Mouse (Mus musculus): ENCODE measurements around the gene Alk.
A peak's percentile ranks its signal among the peaks of the same experiment; 100 is the strongest.

Gene Alk

GRCm38 (mm10) chr17:72265171-72266022, 339.0 kb downstream of the Alk start:
- no peak for DNase-seq (ENCODE audit: low spot score in 2 of 2)

- no peak for DNase-seq (ENCODE audit: low spot score in 2 of 2)
Measured at GRCm38 (mm10) chr17:72253411-72253810, 351.0 kb downstream of the Alk start.

- DNase-seq (ENCODE audit: low spot score in 2 of 2), result no peak
Measured at GRCm38 (mm10) chr17:72251554-72251953, 352.9 kb downstream of the Alk start.

- no peak for DNase-seq (ENCODE audit: low spot score in 2 of 2)
Measured at GRCm38 (mm10) chr17:72250482-72251405, 353.7 kb downstream of the Alk start.

- peak; percentile 6 to 35 for DNase-seq (ENCODE audit: low spot score in 2 of 2)
Measured at GRCm38 (mm10) chr17:72242036-72242435, 362.4 kb downstream of the Alk start.

- DNase-seq (ENCODE audit: low spot score in 2 of 2), result no peak
Measured at GRCm38 (mm10) chr17:72237315-72237714, 367.1 kb downstream of the Alk start.

GRCm38 (mm10) chr17:72230891-72231290, 373.5 kb downstream of the Alk start:
- no peak for DNase-seq (ENCODE audit: low spot score in 2 of 2)

GRCm38 (mm10) chr17:72218816-72219215, 385.6 kb downstream of the Alk start:
- no peak for DNase-seq (ENCODE audit: low spot score in 2 of 2)

GRCm38 (mm10) chr17:72197576-72197975, 406.9 kb downstream of the Alk start:
- DNase-seq (ENCODE audit: low spot score in 2 of 2), result no peak

- no peak for DNase-seq (ENCODE audit: low spot score in 2 of 2)
Measured at GRCm38 (mm10) chr17:72194976-72195650, 409.3 kb downstream of the Alk start.

GRCm38 (mm10) chr17:72190536-72190935, 413.9 kb downstream of the Alk start:
- no peak for DNase-seq (ENCODE audit: low spot score in 2 of 2)

- DNase-seq (ENCODE audit: low spot score in 2 of 2), result no peak
Measured at GRCm38 (mm10) chr17:72187026-72187425, 417.4 kb downstream of the Alk start.

- DNase-seq (ENCODE audit: low spot score in 2 of 2), result no peak
Measured at GRCm38 (mm10) chr17:72182414-72182813, 422.0 kb downstream of the Alk start.

GRCm38 (mm10) chr17:72180200-72180599, 424.2 kb downstream of the Alk start:
- no peak for DNase-seq (ENCODE audit: low spot score in 2 of 2)

- DNase-seq (ENCODE audit: low spot score in 2 of 2), result no peak
Measured at GRCm38 (mm10) chr17:72179722-72180140, 424.7 kb downstream of the Alk start.

GRCm38 (mm10) chr17:72173778-72174177, 430.6 kb downstream of the Alk start:
- DNase-seq (ENCODE audit: low spot score in 2 of 2), result no peak

- no peak for DNase-seq (ENCODE audit: low spot score in 2 of 2)
Measured at GRCm38 (mm10) chr17:72168152-72168551, 436.3 kb downstream of the Alk start.

- no peak for DNase-seq (ENCODE audit: low spot score in 2 of 2)
Measured at GRCm38 (mm10) chr17:72158857-72159385, 445.5 kb downstream of the Alk start.

GRCm38 (mm10) chr17:72157830-72158629, 446.4 kb downstream of the Alk start:
- no peak for DNase-seq (ENCODE audit: low spot score in 2 of 2)

- DNase-seq (ENCODE audit: low spot score in 2 of 2), result no peak
Measured at GRCm38 (mm10) chr17:72153038-72153437, 451.4 kb downstream of the Alk start.
